Mouse (Mus musculus) bone marrow, adult 2 months (tissue): Measurements from ENCODE around the gene Gm21970. TPM values are rescaled to one million over a fixed set of nuclear protein-coding genes. Genes with fewer than 3 reads are reported as not detected.

Experiments used
- H3K27ac ChIP-seq: fragments of 200-500 bp; 2 replicates; pipeline ENCODE4 v1.5.1; 2012; ENCODE audit warnings: low read depth, mild to moderate bottlenecking, control low read depth, inconsistent platforms, low read length; ENCODE audit not compliant: control insufficient read depth, poor library complexity, insufficient read depth
- H3K4me1 ChIP-seq: fragments of 200-500 bp; 2 replicates; pipeline ENCODE4 v1.6.1; 2011; ENCODE audit warnings: low read length; ENCODE audit not compliant: control insufficient read depth, insufficient read depth
- H3K4me3 ChIP-seq: fragments of 200-500 bp; replicated peaks from 2 replicates; pipeline ENCODE3; 2011; ENCODE audit warnings: mild to moderate bottlenecking, low read depth, low read length, control low read depth; ENCODE audit not compliant: control insufficient read depth
- CTCF ChIP-seq: fragments of 200-500 bp; IDR thresholded peaks from 2 replicates; pipeline ENCODE4 v1.5.1; 2011; ENCODE audit warnings: low read length, control low read depth; ENCODE audit not compliant: control insufficient read depth, insufficient read depth
- POLR2A ChIP-seq: fragments of 200-500 bp; IDR thresholded peaks from 2 replicates; pipeline ENCODE4 v1.6.1; 2011; ENCODE audit warnings: low read depth, mild to moderate bottlenecking, control low read depth, low read length, borderline replicate concordance; ENCODE audit not compliant: control insufficient read depth
- WGBS: fragments of 180-500 bp; shearing (Covaris S2); methylation state at CpG from one replicate; pipeline ENCODE4 v1.1.7; 2018; 5-methylcytosine and 5-hydroxymethylcytosine counted together
- polyA plus RNA-seq: library from polyadenylated mRNA; stranded (reverse); fragments of >200 nt; gene quantifications from 2 replicates; pipeline ENCODE4 v1.2.4, GENCODE M21; 2011; ENCODE audit warnings: low replicate concordance; ENCODE audit not compliant: missing spikeins, insufficient read depth, insufficient read length

Gene Gm21970
- polyA plus RNA-seq, 1 experiment, result not detected

GRCm38 (mm10) chr16:91463400-91463799 lies 71.9 kb downstream of the Gm21970 start:
- WGBS, result 49% methylated on average over 2 of the region's 2 CpGs
- Histone ChIP-seq H3K27ac (no peak overlapping the region), H3K4me1 (peaks cover 7% of the 10 kb centered on the region), H3K4me3 (no peak overlapping the region)
- TF ChIP-seq CTCF, result no peak

- WGBS, result 56% methylated on average over 4 of the region's 4 CpGs
- H3K27ac ChIP-seq, result peak overlapping the region; percentile 19; the same call in 1 of the 2 replicates
- TF ChIP-seq CTCF, result no peak
- no peak for TF ChIP-seq POLR2A
- peak overlapping the region; percentile 73 for H3K4me3 ChIP-seq
- peaks cover 7% of the 10 kb centered on the region for H3K4me1 ChIP-seq
These were observed 72.4 kb downstream of the Gm21970 start for GRCm38 (mm10) chr16:91463836-91464400.

- under 1% methylated on average over 44 of the region's 44 CpGs for WGBS
- Histone ChIP-seq H3K4me3 (peak overlapping the region; percentile 73), H3K4me1 (peaks cover 6% of the 10 kb centered on the region), H3K27ac (peak overlapping the region; percentile 94)
- TF ChIP-seq POLR2A (peak; percentile 90), CTCF (no peak; the same call in 1 of the 2 replicates)
These were observed 73.3 kb downstream of the Gm21970 start for GRCm38 (mm10) chr16:91464594-91465504.

GRCm38 (mm10) chr16:91465505-91466240 lies 74.2 kb downstream of the Gm21970 start:
- Histone ChIP-seq H3K4me1 (peaks cover 4% of the 10 kb centered on the region), H3K27ac (peak overlapping the region; percentile 20), H3K4me3 (peak overlapping the region; percentile 73)
- no peak for TF ChIP-seq POLR2A
- no peak for TF ChIP-seq CTCF
- 50% methylated on average over 13 of the region's 13 CpGs for WGBS

- peak overlapping the region; percentile 73 for H3K4me3 ChIP-seq
- H3K4me1 ChIP-seq, result peaks cover 3% of the 10 kb centered on the region; the same call in 1 of the 2 replicates
- H3K27ac ChIP-seq, result no peak overlapping the region
- no peak for TF ChIP-seq CTCF
- TF ChIP-seq POLR2A, result no peak
- 84% methylated on average over 6 of the region's 6 CpGs for WGBS
These were observed 75.0 kb downstream of the Gm21970 start for GRCm38 (mm10) chr16:91466566-91466965.

Other genes with a start within 250 kb of the Gm21970 start
- not detected in 2 replicates for gene Olig2, start 166.3 kb upstream of the Gm21970 start, polyA plus RNA-seq
- gene Olig1, start 121.9 kb upstream of the Gm21970 start, polyA plus RNA-seq, result not detected in 2 replicates
- 32.5 and 41.1 TPM in 2 replicates for gene Ifnar2, start 18.9 kb upstream of the Gm21970 start, polyA plus RNA-seq
- 24.1 and 25.9 TPM in 2 replicates for gene Il10rb, start 14.4 kb downstream of the Gm21970 start, polyA plus RNA-seq
- 10.3 and 15.9 TPM in 2 replicates for gene Ifnar1, start 93.5 kb downstream of the Gm21970 start, polyA plus RNA-seq
- gene Ifngr2, start 155.4 kb downstream of the Gm21970 start, polyA plus RNA-seq, result 11.1 and 27.7 TPM in 2 replicates
- 7.3 and 17.5 TPM in 2 replicates for gene Tmem50b, start 206.1 kb downstream of the Gm21970 start, polyA plus RNA-seq
- 1.6 and 1.9 TPM in 2 replicates for gene Dnajc28, start 227.3 kb downstream of the Gm21970 start, polyA plus RNA-seq